Mouse (Mus musculus): ENCODE measurements around the gene Nckap5. TPM values are rescaled to one million over a fixed set of nuclear protein-coding genes. Genes with fewer than 3 reads are reported as not detected.
A peak's percentile ranks its signal among the peaks of the same experiment; 100 is the strongest.

Gene Nckap5
- polyA plus RNA-seq, 2 experiments = 6.8 to 14.9 TPM

- no peak for TF ChIP-seq POLR2A (IDR thresholded peaks at IDR 0.05; ENCODE audit: borderline replicate concordance, extremely low read depth, insufficient read depth, insufficient read length)
- 55% methylated on average over 3 of the region's 3 CpGs for WGBS
- H3K27ac ChIP-seq (replicated peaks; ENCODE audit: low read depth, low read length) = no peak overlapping the region
- DNase-seq (ENCODE audit: low spot score) = no peak
- no peak overlapping the region for H3K4me2 ChIP-seq (replicated peaks; ENCODE audit: low read depth, low read length, severe bottlenecking)
- H3K4me3 ChIP-seq (replicated peaks; ENCODE audit: low read length) = no peak overlapping the region
- H3K36me3 ChIP-seq (ENCODE audit: control insufficient read depth, insufficient read depth, low read length) = no peaks in the 10 kb centered on the region
- ATAC-seq (ENCODE audit: low FRiP score, low read depth) = no peak
- no peaks in the 10 kb centered on the region for H3K9me3 ChIP-seq (ENCODE audit: control insufficient read depth, low read length)
- H3K4me1 ChIP-seq (ENCODE audit: control insufficient read depth, insufficient read depth, low read length) = peaks cover 8% of the 10 kb centered on the region
- no peak overlapping the region for H3K9ac ChIP-seq (ENCODE audit: low read depth, low read length, severe bottlenecking)
- H3K27me3 ChIP-seq (ENCODE audit: control insufficient read depth, insufficient read depth, low read length) = no peaks in the 10 kb centered on the region
Measured at GRCm38 (mm10) chr1:126824841-126825240, 5.8 kb downstream of the Nckap5 start.

DNA sequence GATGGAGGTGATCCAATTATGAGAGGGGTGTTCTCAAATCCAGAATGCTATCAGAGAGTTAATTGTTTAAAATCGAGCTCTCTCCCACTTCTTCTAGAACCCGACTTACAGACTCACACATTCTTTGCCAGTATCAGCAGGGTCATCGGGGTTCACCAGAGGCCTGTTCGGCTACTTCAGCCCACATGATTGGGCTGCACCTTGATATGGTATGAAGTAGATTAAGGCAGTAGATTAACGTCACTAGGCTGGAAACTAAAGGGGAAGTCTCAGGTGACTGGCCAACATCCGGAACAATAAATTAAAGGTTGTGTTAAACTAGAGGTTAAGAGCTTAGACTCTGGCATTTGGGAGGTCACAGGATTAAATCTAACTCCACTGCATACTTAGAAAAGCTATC is 8.4 kb downstream of the Nckap5 start:
- H3K4me2 ChIP-seq (replicated peaks; ENCODE audit: low read depth, low read length, severe bottlenecking) = no peak overlapping the region
- 74% methylated on average over 6 of the region's 6 CpGs for WGBS
- no peak for ATAC-seq (ENCODE audit: low FRiP score, low read depth)

DNA sequence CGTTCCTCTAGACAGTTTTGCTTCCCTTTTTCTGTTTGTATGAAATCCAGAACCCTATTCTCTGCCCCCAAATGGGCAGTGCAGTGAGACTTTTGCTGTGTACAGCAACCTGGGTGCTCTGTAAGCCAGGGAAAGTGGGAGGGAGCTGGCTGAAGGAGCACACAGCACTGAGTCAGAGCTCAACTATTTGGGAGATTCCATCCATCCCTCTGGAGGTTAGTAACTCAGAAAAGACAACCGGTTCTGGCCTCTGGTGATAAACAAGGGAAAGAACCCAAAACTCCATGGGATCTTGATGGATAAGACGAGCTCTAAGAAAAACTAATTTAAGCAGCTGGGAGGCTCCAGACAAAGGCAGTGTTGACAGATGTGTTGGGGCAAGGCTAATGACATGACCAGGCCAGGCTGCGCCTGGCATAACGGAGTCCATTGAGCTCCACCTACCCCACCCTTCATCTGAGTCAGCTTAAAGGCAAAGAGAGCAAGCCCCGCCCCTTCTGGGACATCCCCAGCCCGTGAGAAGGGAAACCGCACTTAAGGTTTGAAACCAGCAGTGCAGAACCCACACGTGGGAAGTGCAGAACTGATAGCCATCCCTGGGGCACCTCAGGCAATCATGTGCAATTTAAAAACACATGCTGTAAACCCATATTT is 13.1 kb downstream of the Nckap5 start:
- ATAC-seq (ENCODE audit: low FRiP score, low read depth) (peak; percentile 47; the same call in 1 of the 2 replicates), DNase-seq (ENCODE audit: low spot score) (peak; percentile 48)
- Histone ChIP-seq H3K4me3 (replicated peaks; ENCODE audit: low read length) (no peak overlapping the region), H3K9ac (ENCODE audit: low read depth, low read length, severe bottlenecking) (no peak overlapping the region), H3K27me3 (ENCODE audit: control insufficient read depth, insufficient read depth, low read length) (no peaks in the 10 kb centered on the region), H3K36me3 (ENCODE audit: control insufficient read depth, insufficient read depth, low read length) (no peaks in the 10 kb centered on the region), H3K27ac (replicated peaks; ENCODE audit: low read depth, low read length) (no peak overlapping the region), H3K4me2 (replicated peaks; ENCODE audit: low read depth, low read length, severe bottlenecking) (no peak overlapping the region), H3K4me1 (ENCODE audit: control insufficient read depth, insufficient read depth, low read length) (peaks cover 8% of the 10 kb centered on the region; the same call in 1 of the 2 replicates), H3K9me3 (ENCODE audit: control insufficient read depth, low read length) (peaks cover 5% of the 10 kb centered on the region; the same call in 1 of the 2 replicates)
- 25% methylated on average over 9 of the region's 9 CpGs for WGBS
- no peak for TF ChIP-seq POLR2A (IDR thresholded peaks at IDR 0.05; ENCODE audit: borderline replicate concordance, extremely low read depth, insufficient read depth, insufficient read length)

More for the DNA sequence above, 8.4 kb downstream of the Nckap5 start:
- Histone ChIP-seq H3K36me3 (ENCODE audit: control insufficient read depth, insufficient read depth, low read length) (no peaks in the 10 kb centered on the region), H3K9ac (ENCODE audit: low read depth, low read length, severe bottlenecking) (no peak overlapping the region), H3K4me1 (ENCODE audit: control insufficient read depth, insufficient read depth, low read length) (peaks cover 7% of the 10 kb centered on the region; the same call in 1 of the 2 replicates), H3K4me3 (replicated peaks; ENCODE audit: low read length) (no peak overlapping the region), H3K27me3 (ENCODE audit: control insufficient read depth, insufficient read depth, low read length) (no peaks in the 10 kb centered on the region), H3K27ac (replicated peaks; ENCODE audit: low read depth, low read length) (no peak overlapping the region), H3K9me3 (ENCODE audit: control insufficient read depth, low read length) (no peaks in the 10 kb centered on the region)
- no peak for DNase-seq (ENCODE audit: low spot score)
- no peak for TF ChIP-seq POLR2A (IDR thresholded peaks at IDR 0.05; ENCODE audit: borderline replicate concordance, extremely low read depth, insufficient read depth, insufficient read length)

GRCm38 (mm10) chr1:126806994-126807611 is 23.5 kb downstream of the Nckap5 start:
- Histone ChIP-seq H3K4me1 (ENCODE audit: control insufficient read depth, insufficient read depth, low read length) (peaks cover 9% of the 10 kb centered on the region), H3K27ac (replicated peaks; ENCODE audit: low read depth, low read length) (no peak overlapping the region), H3K9ac (ENCODE audit: low read depth, low read length, severe bottlenecking) (no peak overlapping the region), H3K4me3 (replicated peaks; ENCODE audit: low read length) (no peak overlapping the region), H3K36me3 (ENCODE audit: control insufficient read depth, insufficient read depth, low read length) (no peaks in the 10 kb centered on the region), H3K9me3 (ENCODE audit: control insufficient read depth, low read length) (no peaks in the 10 kb centered on the region), H3K27me3 (ENCODE audit: control insufficient read depth, insufficient read depth, low read length) (no peaks in the 10 kb centered on the region), H3K4me2 (replicated peaks; ENCODE audit: low read depth, low read length, severe bottlenecking) (no peak overlapping the region)
- TF ChIP-seq POLR2A (IDR thresholded peaks at IDR 0.05; ENCODE audit: borderline replicate concordance, extremely low read depth, insufficient read depth, insufficient read length) = no peak
- DNase-seq (ENCODE audit: low spot score) = peak; percentile 63
- WGBS = 44% methylated on average over 3 of the region's 3 CpGs
- ATAC-seq (ENCODE audit: low FRiP score, low read depth) = peak; percentile 70

- no peak overlapping the region for H3K27ac ChIP-seq (replicated peaks; ENCODE audit: low read depth, low read length)
- 66% methylated on average over 7 of the region's 7 CpGs for WGBS
- ATAC-seq (ENCODE audit: low FRiP score, low read depth) = no peak
- H3K27me3 ChIP-seq (ENCODE audit: control insufficient read depth, insufficient read depth, low read length) = no peaks in the 10 kb centered on the region
- H3K4me2 ChIP-seq (replicated peaks; ENCODE audit: low read depth, low read length, severe bottlenecking) = no peak overlapping the region
- DNase-seq (ENCODE audit: low spot score) = no peak
- H3K9me3 ChIP-seq (ENCODE audit: control insufficient read depth, low read length) = no peaks in the 10 kb centered on the region
- no peak overlapping the region for H3K9ac ChIP-seq (ENCODE audit: low read depth, low read length, severe bottlenecking)
- no peak for TF ChIP-seq POLR2A (IDR thresholded peaks at IDR 0.05; ENCODE audit: borderline replicate concordance, extremely low read depth, insufficient read depth, insufficient read length)
- H3K4me3 ChIP-seq (replicated peaks; ENCODE audit: low read length) = no peak overlapping the region
- no peaks in the 10 kb centered on the region for H3K36me3 ChIP-seq (ENCODE audit: control insufficient read depth, insufficient read depth, low read length)
- peaks cover 9% of the 10 kb centered on the region for H3K4me1 ChIP-seq (ENCODE audit: control insufficient read depth, insufficient read depth, low read length)
Measured at GRCm38 (mm10) chr1:126806548-126806947, 24.1 kb downstream of the Nckap5 start.

All from limb, embryonic 14.5 days (tissue).